In the genomic region with DNA sequence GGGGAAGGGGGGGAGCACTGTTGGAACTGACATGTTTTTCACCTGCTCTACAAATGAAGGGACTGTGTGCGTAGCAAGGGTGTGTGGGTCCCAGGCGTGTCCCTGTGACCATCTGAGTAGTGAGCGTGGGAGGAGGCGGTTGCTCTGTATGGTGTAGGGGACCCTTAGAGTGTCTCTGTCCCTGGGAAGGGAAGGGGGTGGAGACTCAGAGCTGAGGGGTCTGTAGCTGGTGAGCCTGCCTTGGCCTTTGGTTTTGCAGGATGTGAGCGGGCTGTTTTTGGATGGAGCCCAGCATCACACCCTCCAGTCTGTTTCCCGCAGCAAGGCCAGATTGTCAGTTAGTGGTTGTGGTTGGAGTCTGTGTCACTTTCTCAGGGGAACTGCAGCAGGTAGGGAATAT, we compare ENCODE assay signal across 11 mouse cellular contexts. TPM values are rescaled to one million over a fixed set of nuclear protein-coding genes. Genes with fewer than 3 reads are reported as not detected.
DNase-seq lines count a peak whose midpoint lies in the region; ATAC-seq and TF ChIP-seq lines count a peak whose summit lies in the region.
"Had no signal": no experiment of that assay in that cellular context is flagged by ENCODE, and none has a peak within 500 bp of the region (broad histone marks: within the 10 kb centered on the region; RNA-seq: fewer than 3 reads in every experiment).

No protein-coding gene starts in this region.

- no peak overlapping the region for H3K9ac ChIP-seq in heart, postnatal 0 days (replicated peaks; ENCODE audit: low read depth, low read length)
- no peak overlapping the region for H3K9ac ChIP-seq in liver, embryonic 14.5 days (replicated peaks)

- 35% methylated on average over 6 of the region's 6 CpGs for WGBS in bone marrow, adult 2 months
- 59% methylated on average over 6 of the region's 6 CpGs for WGBS in heart, postnatal 0 days
- WGBS in liver, embryonic 14.5 days (ENCODE audit: insufficient replicate concordance), result 69% methylated on average over 6 of the region's 6 CpGs

- H3K4me2 ChIP-seq in heart, postnatal 0 days (ENCODE audit: low read depth, low read length), result no peak overlapping the region
- H3K4me2 ChIP-seq in liver, embryonic 14.5 days (ENCODE audit: low read depth), result no peak overlapping the region

- DNase-seq in adrenal gland, adult (ENCODE audit: inconsistent age in 2 of 2, low spot score in 1 of 2), result peak; percentile 49 to 64
- no peak for DNase-seq in adrenal gland, adult 8-10 months
- no peak for DNase-seq in heart, postnatal 0 days (ENCODE audit: low spot score)
- DNase-seq in liver, embryonic 14.5 days (ENCODE audit: low read depth in 3 of 3, low spot score in 3 of 3), result no peak
- no peak for DNase-seq in ovary, postnatal 14 days (ENCODE audit: low spot score)
- no peak for DNase-seq in cerebellum, postnatal 4 days (ENCODE audit: low spot score in 2 of 2)
- DNase-seq in embryo, embryonic 9.5 days (ENCODE audit: extremely low spot score), result no peak
- DNase-seq: midbrain, embryonic 14.5 days; right cerebral cortex, postnatal 25 days had no signal

- no peak for TF ChIP-seq EP300 in heart, postnatal 0 days (IDR thresholded peaks at IDR 0.05; ENCODE audit: low read depth)
- TF ChIP-seq EP300 in liver, embryonic 14.5 days (IDR thresholded peaks at IDR 0.05; ENCODE audit: low read depth), result no peak

- peak overlapping the region; percentile 54 for H3K27ac ChIP-seq in bone marrow, adult 2 months (ENCODE audit: control insufficient read depth, insufficient read depth, low read depth, low read length, poor library complexity)
- H3K27ac ChIP-seq in heart, postnatal 0 days (ENCODE audit: low read depth), result peak overlapping the region; percentile 83
- H3K27ac ChIP-seq in liver, embryonic 14.5 days, result 0 out of 2 replicates have a peak overlapping the region, but pooled peaks have one; percentile 12

- H3K4me3 ChIP-seq in bone marrow, adult 2 months (replicated peaks; ENCODE audit: control insufficient read depth, low read depth, low read length), result no peak overlapping the region
- no peak overlapping the region for H3K4me3 ChIP-seq in heart, postnatal 0 days (ENCODE audit: low read depth, low read length)
- no peak overlapping the region for H3K4me3 ChIP-seq in liver, embryonic 14.5 days (ENCODE audit: insufficient read depth in 1 of 2, low read depth in 2 of 2, low read length in 2 of 2)

- H3K4me1 ChIP-seq in bone marrow, adult 2 months (ENCODE audit: control insufficient read depth, insufficient read depth, low read length), result peaks cover 24% of the 10 kb centered on the region
- H3K4me1 ChIP-seq in heart, postnatal 0 days (ENCODE audit: control insufficient read depth, insufficient read depth), result peaks cover 27% of the 10 kb centered on the region
- peaks cover 52 to 81% of the 10 kb centered on the region in 2 experiments for H3K4me1 ChIP-seq in liver, embryonic 14.5 days (replicated peaks; ENCODE audit: control insufficient read depth in 2 of 2, insufficient read depth in 2 of 2, low read length in 1 of 2)

- TF ChIP-seq CTCF in bone marrow, adult 2 months (IDR thresholded peaks at IDR 0.05; ENCODE audit: control insufficient read depth, insufficient read depth, low read length), result no peak
- no peak for TF ChIP-seq CTCF in heart, postnatal 0 days (IDR thresholded peaks at IDR 0.05; ENCODE audit: low read depth)
- no peak for TF ChIP-seq CTCF in liver, embryonic 14.5 days (IDR thresholded peaks at IDR 0.05; ENCODE audit: low read depth)

- no peaks in the 10 kb centered on the region for H3K9me3 ChIP-seq in heart, postnatal 0 days (replicated peaks; ENCODE audit: control insufficient read depth, low read length)
- H3K9me3 ChIP-seq in liver, embryonic 14.5 days (ENCODE audit: control insufficient read depth, low read length), result no peaks in the 10 kb centered on the region

- no peaks in the 10 kb centered on the region for H3K27me3 ChIP-seq in heart, postnatal 0 days (ENCODE audit: control insufficient read depth, insufficient read depth, low read length)
- no peaks in the 10 kb centered on the region for H3K27me3 ChIP-seq in liver, embryonic 14.5 days (ENCODE audit: control insufficient read depth, insufficient read depth, low read length)
- H3K27me3 ChIP-seq: Patski had no signal

- TF ChIP-seq POLR2A in bone marrow, adult 2 months (IDR thresholded peaks at IDR 0.05; ENCODE audit: borderline replicate concordance, control insufficient read depth, low read depth, low read length), result no peak

- H3K36me3 ChIP-seq in heart, postnatal 0 days (replicated peaks; ENCODE audit: control insufficient read depth, insufficient read depth, low read length), result no peaks in the 10 kb centered on the region
- H3K36me3 ChIP-seq in liver, embryonic 14.5 days (replicated peaks; ENCODE audit: control insufficient read depth, insufficient read depth, low read depth), result no peaks in the 10 kb centered on the region

- peak; percentile 69 for ATAC-seq in heart, postnatal 0 days (ENCODE audit: insufficient read depth, low read depth)
- no peak for ATAC-seq in liver, embryonic 14.5 days (ENCODE audit: insufficient read depth)
- ATAC-seq: Patski had no signal

RNA-seq across cellular contexts. Expression of gene Zfp36l2, which starts 46.1 kb away (rescaled TPM):
- 10 to 100 TPM; 52.8 to 74.4 (median 54.2) TPM for total RNA-seq in adrenal gland, adult 8-10 months (2022)
- polyA plus RNA-seq in bone marrow, adult 2 months (2011; ENCODE audit: insufficient read depth, insufficient read length, low replicate concordance, missing spikeins), result 45.8 and 74.0 TPM in 2 replicates
- 14.0 and 15.0 TPM in 2 replicates for total RNA-seq in heart, postnatal 0 days (2014; rRNA removed; ENCODE audit: low replicate concordance)
- 4.5 and 4.7 TPM in 2 replicates for polyA plus RNA-seq in heart, postnatal 0 days (2015; fragmentation: Nextera tagmentation; extraction: Ambion mirVana)
- 22.7 and 27.3 TPM in 2 replicates for polyA plus RNA-seq in liver, embryonic 14.5 days (2012; rRNA removed)
- polyA plus RNA-seq in liver, embryonic 14.5 days (2014; fragmentation: Nextera tagmentation; extraction: Ambion mirVana), result 9.9 and 11.6 TPM in 2 replicates

Comparison
In these comparisons a context has a peak if more than half of its experiments do, and no peak if none do; other contexts are left out.
1. DNase-seq: peak in adrenal gland, adult (2 of 2); none in adrenal gland, adult 8-10 months (single experiment), heart, postnatal 0 days (single experiment), liver, embryonic 14.5 days (0 of 3), ovary, postnatal 14 days (single experiment), cerebellum, postnatal 4 days (0 of 2) and embryo, embryonic 9.5 days (single experiment).
2. H3K27ac ChIP-seq: peak in every context shown above with its lines; median percentile 83 in heart, postnatal 0 days; 54 in bone marrow, adult 2 months; 12 in liver, embryonic 14.5 days.